Mouse (Mus musculus): ENCODE measurements at regions not wholly inside any gene's neighbourhood (a gene's known extent, or its start where the extent isn't known, plus 50 kb on each side); places are given as distances from the start of the nearest gene placed in this dataset.

- DNase-seq, result no peak
Observed at GRCm38 (mm10) chr11:34153749-34154525, 54.0 kb downstream of the Foxi1 start.

- peak; percentile 46 to 59 for DNase-seq
Observed at GRCm38 (mm10) chr11:34149370-34149976, 51.1 kb upstream of the 4930469K13Rik start.

Data from thymus, postnatal 36 days (tissue).